Mouse (Mus musculus) gastrocnemius, postnatal 10 days (tissue): Measurements from ENCODE around the gene Thsd4. TPM values are rescaled to one million over a fixed set of nuclear protein-coding genes. Genes with fewer than 3 reads are reported as not detected.
"Not testable (repeated sequence)": the region's sequence is repeated elsewhere in the genome, so short reads cannot be mapped to it uniquely, and the experiment has no call there.

ENCODE experiments used
- DNase-seq: peaks from one replicate; pipeline ENCODE4 v3.0.0; 2021; ENCODE audit warnings: mixed read lengths
- total RNA-seq, 2 experiments: library from RNA; stranded (reverse); gene quantifications; 2 replicates each; pipeline ENCODE4 v1.2.3; 2021

Gene Thsd4
- total RNA-seq, 2 experiments from 2014 or later = 5.9 to 9.1 TPM

- no peak for DNase-seq
Observed at GRCm38 (mm10) chr9:60307469-60307868, 214.4 kb downstream of the Thsd4 start.

- peak; percentile 44 for DNase-seq
Observed at GRCm38 (mm10) chr9:60306241-60306640, 215.6 kb downstream of the Thsd4 start.

GRCm38 (mm10) chr9:60305204-60305840 is 216.5 kb downstream of the Thsd4 start:
- no peak for DNase-seq

- no peak for DNase-seq
Observed at GRCm38 (mm10) chr9:60296276-60296675, 225.6 kb downstream of the Thsd4 start.

GRCm38 (mm10) chr9:60295199-60295598 is 226.6 kb downstream of the Thsd4 start:
- DNase-seq = no peak

- DNase-seq = no peak
Observed at GRCm38 (mm10) chr9:60293129-60293528, 228.7 kb downstream of the Thsd4 start.

GRCm38 (mm10) chr9:60290780-60291179 is 231.1 kb downstream of the Thsd4 start:
- peak; percentile 32 for DNase-seq

GRCm38 (mm10) chr9:60288789-60289188 is 233.1 kb downstream of the Thsd4 start:
- DNase-seq = peak; percentile 29

GRCm38 (mm10) chr9:60286390-60286789 is 235.5 kb downstream of the Thsd4 start:
- DNase-seq = no peak

GRCm38 (mm10) chr9:60285047-60285462 is 236.8 kb downstream of the Thsd4 start:
- DNase-seq = no peak

GRCm38 (mm10) chr9:60284318-60284717 is 237.5 kb downstream of the Thsd4 start:
- no peak for DNase-seq

GRCm38 (mm10) chr9:60283546-60283945 is 238.3 kb downstream of the Thsd4 start:
- no peak for DNase-seq

- peak; percentile 55 for DNase-seq
Observed at GRCm38 (mm10) chr9:60281281-60281680, 240.6 kb downstream of the Thsd4 start.

- no peak for DNase-seq
Observed at GRCm38 (mm10) chr9:60280786-60281185, 241.1 kb downstream of the Thsd4 start.

GRCm38 (mm10) chr9:60279556-60279955 is 242.3 kb downstream of the Thsd4 start:
- DNase-seq = no peak

GRCm38 (mm10) chr9:60276351-60276750 is 245.5 kb downstream of the Thsd4 start:
- no peak for DNase-seq

GRCm38 (mm10) chr9:60275410-60276159 is 246.3 kb downstream of the Thsd4 start:
- DNase-seq = peak; percentile 25

- DNase-seq = no peak
Observed at GRCm38 (mm10) chr9:60274503-60274902, 247.3 kb downstream of the Thsd4 start.

GRCm38 (mm10) chr9:60272345-60272744 is 249.5 kb downstream of the Thsd4 start:
- DNase-seq = not testable (repeated sequence)

GRCm38 (mm10) chr9:60271940-60272339 is 249.9 kb downstream of the Thsd4 start:
- no peak for DNase-seq

- DNase-seq = no peak
Observed at GRCm38 (mm10) chr9:60269807-60270206, 252.0 kb downstream of the Thsd4 start.

- DNase-seq = no peak
Observed at GRCm38 (mm10) chr9:60267273-60267626, 254.6 kb downstream of the Thsd4 start.

GRCm38 (mm10) chr9:60266583-60267272 is 255.1 kb downstream of the Thsd4 start:
- DNase-seq = no peak
